Mouse (Mus musculus) colon, adult 2 months (tissue): ENCODE results near the gene Mpo. TPM values are rescaled to one million over a fixed set of nuclear protein-coding genes. Genes with fewer than 3 reads are reported as not detected.

Source experiments
- polyA plus RNA-seq: library from polyadenylated mRNA; depleted of rRNA; stranded (reverse); fragments of >200 nt; gene quantifications from 2 replicates; pipeline ENCODE4 v1.2.3, GENCODE M21; 2012; rRNA removed

The Mpo gene
- 0.20 and 0.34 TPM in 2 replicates for polyA plus RNA-seq

DNA sequence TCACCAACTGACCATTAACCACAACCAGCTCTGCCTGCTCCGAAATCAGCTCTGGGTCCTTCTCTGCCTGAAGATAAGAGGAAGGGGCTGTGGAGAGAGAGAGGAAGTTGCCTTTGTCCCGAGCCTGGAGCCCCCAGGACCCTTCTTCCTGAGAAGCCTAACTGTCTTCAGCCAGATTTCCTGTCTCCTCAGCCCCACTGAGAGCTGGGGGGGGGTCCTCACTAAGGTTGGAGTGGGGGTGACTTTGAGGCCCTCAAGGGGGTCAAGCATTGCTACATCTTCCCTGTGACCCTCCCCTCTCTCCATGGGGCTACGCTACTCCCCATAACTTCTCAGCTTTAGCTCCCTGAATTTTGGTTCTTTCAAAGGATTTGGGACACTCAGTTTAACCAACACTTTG is at the start of gene Mpo:
Mpo (plus strand) TSS at position 122 of the 400 bp plus-strand sequence.

DNA sequence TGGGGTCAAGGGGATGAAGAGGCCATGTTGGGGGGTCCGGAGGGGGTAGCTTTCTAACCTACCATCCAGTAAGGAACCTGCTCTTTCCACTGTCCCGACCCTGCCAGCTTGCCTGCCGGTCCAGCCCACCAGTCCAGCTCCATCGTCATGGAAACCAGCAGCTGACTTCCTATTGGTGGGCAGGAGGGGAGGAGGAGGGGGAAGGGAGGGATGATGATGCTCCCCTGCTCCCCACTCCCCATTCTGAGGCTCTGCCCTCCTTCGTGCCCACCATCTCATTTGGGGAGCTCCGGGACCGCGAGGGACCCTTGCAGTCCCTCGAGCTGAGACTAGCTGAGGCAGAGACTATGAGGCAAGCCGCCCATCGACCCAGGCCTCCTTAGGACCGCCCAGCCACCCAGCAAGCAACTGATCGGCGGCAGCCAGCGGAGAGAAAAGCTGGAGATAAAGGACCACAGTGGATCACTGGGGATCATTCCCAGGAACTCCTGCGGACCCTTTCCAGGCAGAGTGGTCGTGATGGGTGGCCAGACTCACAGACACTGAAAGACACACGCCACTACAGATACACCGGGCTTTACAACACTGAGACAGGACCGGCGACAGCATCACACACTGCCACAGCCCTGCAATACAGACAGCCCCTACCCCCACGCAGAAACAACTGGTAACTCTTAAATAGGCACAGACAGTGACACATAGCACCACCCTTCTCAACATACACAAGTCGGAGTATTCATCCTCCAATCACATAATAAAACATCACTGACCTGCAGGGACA is 32.9 kb upstream of the Mpo start, which contains the start of gene Tspoap1:
Tspoap1 (plus strand) TSS at position 241 of the 781 bp plus-strand sequence.

DNA sequence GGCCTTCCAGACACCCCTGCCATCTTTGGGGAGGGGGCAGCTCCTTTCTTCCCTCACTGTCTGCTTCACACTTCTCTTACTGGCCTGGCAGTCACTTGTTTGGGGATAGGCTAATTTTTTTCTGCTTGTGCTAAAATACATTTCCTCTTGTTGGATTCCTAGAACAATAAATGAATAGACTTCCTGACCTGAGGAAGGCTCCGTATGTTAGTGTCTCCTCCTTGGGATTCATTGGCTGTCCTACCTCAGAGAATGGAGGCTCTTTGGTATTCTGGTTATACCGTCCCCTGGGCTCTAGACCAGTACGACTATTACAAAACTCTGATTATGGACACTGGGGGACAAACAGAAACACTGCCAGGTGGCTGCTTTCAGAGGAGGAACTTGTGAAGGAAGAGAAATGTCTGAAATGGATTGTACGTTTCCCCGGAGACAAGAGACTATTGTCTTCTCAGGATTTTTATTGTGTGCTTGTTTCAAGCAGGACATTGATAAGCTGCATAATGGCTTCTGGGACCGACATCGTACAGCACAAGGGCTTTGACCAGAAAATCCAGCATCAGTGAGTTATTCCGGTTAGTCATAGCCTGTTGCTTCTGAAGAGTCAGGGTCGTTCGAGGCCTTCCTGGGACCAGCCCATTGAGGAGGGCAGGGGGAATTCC is 35.0 kb downstream of the Mpo start, which contains the start of gene Lpo:
Lpo (minus strand) TSS at position 51 of the 662 bp plus-strand sequence.

GRCm38 (mm10) chr11:87852690-87853596 is 59.6 kb downstream of the Mpo start, which contains the start of gene Mks1:
Gene Mks1, plus strand, starts transcription at chr11:87853215.

Other genes starting within 250 kb of the Mpo start
- gene Gm11492, start 226.9 kb upstream of the Mpo start, polyA plus RNA-seq = not detected in 2 replicates
- gene Sept4, start 224.7 kb upstream of the Mpo start, polyA plus RNA-seq = 15.0 and 17.0 TPM in 2 replicates
- gene Mtmr4, start 201.4 kb upstream of the Mpo start, polyA plus RNA-seq = 27.3 and 29.5 TPM in 2 replicates
- 0.06 TPM in 2 replicates for gene Hsf5, start 176.4 kb upstream of the Mpo start, polyA plus RNA-seq
- gene Rnf43, start 130.9 kb upstream of the Mpo start, polyA plus RNA-seq = 23.8 and 24.7 TPM in 2 replicates
- 33.1 and 41.4 TPM in 2 replicates for gene Supt4a, start 56.0 kb upstream of the Mpo start, polyA plus RNA-seq
- 0.90 and 1.5 TPM in 2 replicates for gene Tspoap1, start 33.0 kb upstream of the Mpo start, polyA plus RNA-seq
- 178 and 221 TPM in 2 replicates for gene Lpo, start 34.7 kb downstream of the Mpo start, polyA plus RNA-seq
- gene Mks1, start 59.6 kb downstream of the Mpo start, polyA plus RNA-seq = 13.8 and 17.7 TPM in 2 replicates
- gene Epx, start 82.0 kb downstream of the Mpo start, polyA plus RNA-seq = 0.27 TPM in 1 of 2 replicates, not detected in the other
- not detected in 2 replicates for gene Olfr462, start 98.7 kb downstream of the Mpo start, polyA plus RNA-seq
- not detected in 2 replicates for gene Olfr463, start 103.8 kb downstream of the Mpo start, polyA plus RNA-seq
- not detected in 2 replicates for gene Olfr464, start 127.4 kb downstream of the Mpo start, polyA plus RNA-seq
- 94.3 and 116 TPM in 2 replicates for gene Dynll2, start 194.0 kb downstream of the Mpo start, polyA plus RNA-seq